Mouse (Mus musculus) hindbrain, postnatal 0 days (tissue): ENCODE results near the gene Rbms2. TPM values are rescaled to one million over a fixed set of nuclear protein-coding genes. Genes with fewer than 3 reads are reported as not detected.

Experiments
- ATAC-seq: fragments of 200-750 bp; cut with Nextera tagmentation; 2 replicates; pipeline ENCODE4 v1.8.0; 2017; ENCODE audit warnings: mild to moderate bottlenecking, moderate TSS enrichment, moderate library complexity
- DNase-seq: peaks from one replicate; pipeline ENCODE4 v3.0.0-alpha.2; 2015; ENCODE audit warnings: low spot score
- H3K27ac ChIP-seq: fragments of 300-500 bp; sonication (generic); 2 replicates; pipeline ENCODE4 v1.5.1; 2014; ENCODE audit warnings: mild to moderate bottlenecking
- H3K27me3 ChIP-seq: fragments of 300-500 bp; sonication (generic); 2 replicates; pipeline ENCODE4 v1.6.1; 2014; ENCODE audit warnings: low read length, mixed read lengths; ENCODE audit not compliant: insufficient read depth
- H3K36me3 ChIP-seq: fragments of 300-500 bp; sonication (generic); 2 replicates; pipeline ENCODE4 v1.6.1; 2014; ENCODE audit warnings: low read length, mixed read lengths; ENCODE audit not compliant: insufficient read depth
- H3K4me1 ChIP-seq: fragments of 300-500 bp; sonication (generic); 2 replicates; pipeline ENCODE4 v1.6.1; 2014; ENCODE audit warnings: antibody characterized with exemption, low read length, mixed read lengths; ENCODE audit not compliant: insufficient read depth
- H3K4me2 ChIP-seq: fragments of 300-500 bp; sonication (generic); 2 replicates; pipeline ENCODE4 v1.6.1; 2014; ENCODE audit warnings: low read depth, mild to moderate bottlenecking, low read length, moderate library complexity, mixed read lengths
- H3K4me3 ChIP-seq: fragments of 300-500 bp; sonication (generic); 2 replicates; pipeline ENCODE4 v1.5.1; 2014; ENCODE audit warnings: low read length
- H3K9ac ChIP-seq: fragments of 300-500 bp; sonication (generic); replicated peaks from 2 replicates; pipeline ENCODE4 v1.6.1; 2014; ENCODE audit warnings: mild to moderate bottlenecking, low read length, moderate library complexity, mixed read lengths
- H3K9me3 ChIP-seq: fragments of 300-500 bp; sonication (generic); 2 replicates; pipeline ENCODE4 v1.6.1; 2016; ENCODE audit warnings: low read length, mixed read lengths
- CTCF ChIP-seq: IDR thresholded peaks from 2 replicates; pipeline ENCODE4 v1.5.1; 2016; ENCODE audit warnings: antibody characterized with exemption, control low read depth, low read depth
- WGBS: fragments of 180-500 bp; shearing (Covaris S2); extraction: QIAGEN DNeasy Blood & Tissue Kit; methylation state at CpG from one replicate; pipeline ENCODE4 v1.1.7; 2014; 5-methylcytosine and 5-hydroxymethylcytosine counted together
- polyA plus RNA-seq: library from polyadenylated mRNA; unstranded; fragments of >200 nt; fragmentation: Nextera tagmentation; extraction: Ambion mirVana; gene quantifications from 2 replicates; pipeline ENCODE4 v1.2.1, GENCODE M21; 2015
- total RNA-seq: library from RNA; depleted of rRNA; stranded (reverse); fragments of >200 nt; gene quantifications from 2 replicates; pipeline ENCODE4 v1.2.3, GENCODE M21; 2014

Gene Rbms2
- total and polyA plus RNA-seq, 2 experiments from 2014 or later = 7.3 to 13.2 TPM

GRCm38 (mm10) chr10:128128143-128128542, 52.0 kb downstream of the Rbms2 start:
- H3K4me3 ChIP-seq = no peak overlapping the region
- no peaks in the 10 kb centered on the region for H3K4me1 ChIP-seq
- H3K27ac ChIP-seq = no peak overlapping the region
- H3K9ac ChIP-seq = no peak overlapping the region
- ATAC-seq (0 out of 2 replicates have a peak, but pooled peaks have one; percentile 27), DNase-seq (no peak)
- peaks cover 61% of the 10 kb centered on the region for H3K36me3 ChIP-seq
- H3K27me3 ChIP-seq = no peaks in the 10 kb centered on the region
- no peak for TF ChIP-seq CTCF
- H3K4me2 ChIP-seq = no peak overlapping the region
- 89% methylated on average over 8 of the region's 8 CpGs for WGBS
- H3K9me3 ChIP-seq = no peaks in the 10 kb centered on the region

GRCm38 (mm10) chr10:128127497-128127896, 52.6 kb downstream of the Rbms2 start:
- H3K9ac ChIP-seq = no peak overlapping the region
- TF ChIP-seq CTCF = no peak
- no peak for ATAC-seq
- DNase-seq = no peak
- no peaks in the 10 kb centered on the region for H3K27me3 ChIP-seq
- no peaks in the 10 kb centered on the region for H3K9me3 ChIP-seq
- H3K36me3 ChIP-seq = peaks cover 68% of the 10 kb centered on the region
- 69% methylated on average over 5 of the region's 5 CpGs for WGBS
- H3K4me2 ChIP-seq = no peak overlapping the region
- H3K4me1 ChIP-seq = no peaks in the 10 kb centered on the region
- H3K27ac ChIP-seq = no peak overlapping the region
- H3K4me3 ChIP-seq = no peak overlapping the region

GRCm38 (mm10) chr10:128125951-128126350, 54.1 kb downstream of the Rbms2 start:
- ATAC-seq (no peak), DNase-seq (no peak)
- Histone ChIP-seq H3K9me3 (no peaks in the 10 kb centered on the region), H3K4me3 (no peak overlapping the region), H3K9ac (no peak overlapping the region), H3K36me3 (peaks cover 83% of the 10 kb centered on the region), H3K4me1 (no peaks in the 10 kb centered on the region), H3K27ac (no peak overlapping the region), H3K4me2 (no peak overlapping the region), H3K27me3 (no peaks in the 10 kb centered on the region)
- 90% methylated on average over 14 of the region's 14 CpGs for WGBS
- TF ChIP-seq CTCF = no peak

- WGBS = 94% methylated on average over 9 of the region's 9 CpGs
- H3K4me1 ChIP-seq = no peaks in the 10 kb centered on the region
- ATAC-seq = no peak
- no peak overlapping the region for H3K4me2 ChIP-seq
- no peaks in the 10 kb centered on the region for H3K27me3 ChIP-seq
- H3K36me3 ChIP-seq = peaks cover 88% of the 10 kb centered on the region
- DNase-seq = no peak
- no peak overlapping the region for H3K9ac ChIP-seq
- no peaks in the 10 kb centered on the region for H3K9me3 ChIP-seq
- no peak for TF ChIP-seq CTCF
- H3K4me3 ChIP-seq = no peak overlapping the region
- no peak overlapping the region for H3K27ac ChIP-seq
These were observed 55.3 kb downstream of the Rbms2 start for GRCm38 (mm10) chr10:128124831-128125230.

GRCm38 (mm10) chr10:128123833-128124232, 56.3 kb downstream of the Rbms2 start:
- H3K4me2 ChIP-seq = no peak overlapping the region
- peaks cover 90% of the 10 kb centered on the region for H3K36me3 ChIP-seq
- WGBS = 97% methylated on average over 7 of the region's 7 CpGs
- no peaks in the 10 kb centered on the region for H3K9me3 ChIP-seq
- no peaks in the 10 kb centered on the region for H3K27me3 ChIP-seq
- no peak overlapping the region for H3K27ac ChIP-seq
- DNase-seq = no peak
- no peak overlapping the region for H3K9ac ChIP-seq
- ATAC-seq = no peak
- H3K4me1 ChIP-seq = no peaks in the 10 kb centered on the region
- TF ChIP-seq CTCF = no peak
- no peak overlapping the region for H3K4me3 ChIP-seq

GRCm38 (mm10) chr10:128111227-128111626, 68.9 kb downstream of the Rbms2 start:
- H3K4me3 ChIP-seq = no peak overlapping the region
- peaks cover 53% of the 10 kb centered on the region for H3K36me3 ChIP-seq
- TF ChIP-seq CTCF = no peak
- H3K27me3 ChIP-seq = no peaks in the 10 kb centered on the region
- H3K4me2 ChIP-seq = no peak overlapping the region
- no peak overlapping the region for H3K27ac ChIP-seq
- DNase-seq (no peak), ATAC-seq (no peak)
- H3K9me3 ChIP-seq = no peaks in the 10 kb centered on the region
- no peaks in the 10 kb centered on the region for H3K4me1 ChIP-seq
- no peak overlapping the region for H3K9ac ChIP-seq

- peaks cover 43% of the 10 kb centered on the region for H3K36me3 ChIP-seq
- no peak for DNase-seq
- no peak overlapping the region for H3K27ac ChIP-seq
- H3K4me1 ChIP-seq = no peaks in the 10 kb centered on the region
- no peak overlapping the region for H3K9ac ChIP-seq
- TF ChIP-seq CTCF = no peak
- no peak for ATAC-seq
- H3K27me3 ChIP-seq = no peaks in the 10 kb centered on the region
- H3K9me3 ChIP-seq = no peaks in the 10 kb centered on the region
- H3K4me3 ChIP-seq = no peak overlapping the region
- H3K4me2 ChIP-seq = no peak overlapping the region
- WGBS = 85% methylated on average over 4 of the region's 4 CpGs
These were observed 69.9 kb downstream of the Rbms2 start for GRCm38 (mm10) chr10:128110103-128110761.
